Mouse (Mus musculus) hindbrain, postnatal 0 days (tissue): ENCODE data around the gene Zfp61. TPM values are rescaled to one million over a fixed set of nuclear protein-coding genes. Genes with fewer than 3 reads are reported as not detected.

Experiments
- ATAC-seq: fragments of 200-750 bp; cut with Nextera tagmentation; 2 replicates; pipeline ENCODE4 v1.8.0; 2017; ENCODE audit warnings: mild to moderate bottlenecking, moderate TSS enrichment, moderate library complexity
- DNase-seq: peaks from one replicate; pipeline ENCODE4 v3.0.0-alpha.2; 2015; ENCODE audit warnings: low spot score
- H3K27ac ChIP-seq: fragments of 300-500 bp; sonication (generic); 2 replicates; pipeline ENCODE4 v1.5.1; 2014; ENCODE audit warnings: mild to moderate bottlenecking
- H3K27me3 ChIP-seq: fragments of 300-500 bp; sonication (generic); 2 replicates; pipeline ENCODE4 v1.6.1; 2014; ENCODE audit warnings: low read length, mixed read lengths; ENCODE audit not compliant: insufficient read depth
- H3K36me3 ChIP-seq: fragments of 300-500 bp; sonication (generic); 2 replicates; pipeline ENCODE4 v1.6.1; 2014; ENCODE audit warnings: low read length, mixed read lengths; ENCODE audit not compliant: insufficient read depth
- H3K4me1 ChIP-seq: fragments of 300-500 bp; sonication (generic); 2 replicates; pipeline ENCODE4 v1.6.1; 2014; ENCODE audit warnings: antibody characterized with exemption, low read length, mixed read lengths; ENCODE audit not compliant: insufficient read depth
- H3K4me2 ChIP-seq: fragments of 300-500 bp; sonication (generic); 2 replicates; pipeline ENCODE4 v1.6.1; 2014; ENCODE audit warnings: low read depth, mild to moderate bottlenecking, low read length, moderate library complexity, mixed read lengths
- H3K4me3 ChIP-seq: fragments of 300-500 bp; sonication (generic); 2 replicates; pipeline ENCODE4 v1.5.1; 2014; ENCODE audit warnings: low read length
- H3K9ac ChIP-seq: fragments of 300-500 bp; sonication (generic); replicated peaks from 2 replicates; pipeline ENCODE4 v1.6.1; 2014; ENCODE audit warnings: mild to moderate bottlenecking, low read length, moderate library complexity, mixed read lengths
- H3K9me3 ChIP-seq: fragments of 300-500 bp; sonication (generic); 2 replicates; pipeline ENCODE4 v1.6.1; 2016; ENCODE audit warnings: low read length, mixed read lengths
- CTCF ChIP-seq: IDR thresholded peaks from 2 replicates; pipeline ENCODE4 v1.5.1; 2016; ENCODE audit warnings: antibody characterized with exemption, control low read depth, low read depth
- WGBS: fragments of 180-500 bp; shearing (Covaris S2); extraction: QIAGEN DNeasy Blood & Tissue Kit; methylation state at CpG from one replicate; pipeline ENCODE4 v1.1.7; 2014; 5-methylcytosine and 5-hydroxymethylcytosine counted together
- microRNA-seq, 2 experiments: library from miRNA; unstranded; fragments of <30 nt; microRNA quantifications; one replicate each; pipeline ENCODE4; 2016
- polyA plus RNA-seq: library from polyadenylated mRNA; unstranded; fragments of >200 nt; fragmentation: Nextera tagmentation; extraction: Ambion mirVana; gene quantifications from 2 replicates; pipeline ENCODE4 v1.2.1, GENCODE M21; 2015
- total RNA-seq: library from RNA; depleted of rRNA; stranded (reverse); fragments of >200 nt; gene quantifications from 2 replicates; pipeline ENCODE4 v1.2.3, GENCODE M21; 2014; rRNA removed

The Zfp61 gene
- total and polyA plus RNA-seq, 2 experiments from 2014 or later: 23.5 to 26.1 TPM

GRCm38 (mm10) chr7:24260000-24260312 lies 41.1 kb downstream of the Zfp61 start:
- no peaks in the 10 kb centered on the region for H3K27me3 ChIP-seq
- no peak for TF ChIP-seq CTCF
- peaks cover 23% of the 10 kb centered on the region; the same call in 1 of the 2 replicates for H3K36me3 ChIP-seq
- H3K9me3 ChIP-seq: no peaks in the 10 kb centered on the region
- H3K27ac ChIP-seq: no peak overlapping the region
- 90% methylated on average over 4 of the region's 4 CpGs for WGBS
- H3K9ac ChIP-seq: no peak overlapping the region
- DNase-seq: no peak
- peaks cover 5% of the 10 kb centered on the region; the same call in 1 of the 2 replicates for H3K4me1 ChIP-seq
- H3K4me3 ChIP-seq: no peak overlapping the region
- H3K4me2 ChIP-seq: no peak overlapping the region
- ATAC-seq: no peak

- Histone ChIP-seq H3K4me3 (no peak overlapping the region), H3K4me1 (peaks cover 6% of the 10 kb centered on the region; the same call in 1 of the 2 replicates), H3K9me3 (no peaks in the 10 kb centered on the region), H3K9ac (no peak overlapping the region), H3K27ac (no peak overlapping the region), H3K36me3 (peaks cover 23% of the 10 kb centered on the region; the same call in 1 of the 2 replicates), H3K27me3 (no peaks in the 10 kb centered on the region), H3K4me2 (no peak overlapping the region)
- no peak for ATAC-seq
- TF ChIP-seq CTCF: no peak
- 91% methylated on average over 13 of the region's 13 CpGs for WGBS
- DNase-seq: no peak
These were observed 41.6 kb downstream of the Zfp61 start for GRCm38 (mm10) chr7:24259306-24259999.

- peaks cover 10% of the 10 kb centered on the region; the same call in 1 of the 2 replicates for H3K4me1 ChIP-seq
- WGBS: 18% methylated on average over 21 of the region's 21 CpGs
- no peaks in the 10 kb centered on the region for H3K9me3 ChIP-seq
- TF ChIP-seq CTCF: no peak
- peak within 1 kb of the TSS; percentile 11; the same call in 1 of the 2 replicates for H3K27ac ChIP-seq
- peak within 1 kb of the TSS; percentile 59 for H3K9ac ChIP-seq
- peak within 1 kb of the TSS; percentile 57 for H3K4me3 ChIP-seq
- H3K4me2 ChIP-seq: peak within 1 kb of the TSS; percentile 69
- peak; percentile 91 for ATAC-seq
- peaks cover 4% of the 10 kb centered on the region; the same call in 1 of the 2 replicates for H3K36me3 ChIP-seq
- no peaks in the 10 kb centered on the region for H3K27me3 ChIP-seq
- peak; percentile 94 for DNase-seq
These were observed 46.2 kb downstream of the Zfp61 start, which contains the start of gene Zfp108 for GRCm38 (mm10) chr7:24254633-24255474. Gene Zfp108 (plus strand): TSS chr7:24254794.

GRCm38 (mm10) chr7:24253779-24254615 lies 47.0 kb downstream of the Zfp61 start:
- H3K9ac ChIP-seq: peak overlapping the region; percentile 59
- peak overlapping the region; percentile 69 for H3K4me2 ChIP-seq
- H3K4me3 ChIP-seq: peak overlapping the region; percentile 57
- no peak for DNase-seq
- peak; percentile 47 for ATAC-seq
- H3K27me3 ChIP-seq: no peaks in the 10 kb centered on the region
- no peak for TF ChIP-seq CTCF
- H3K27ac ChIP-seq: no peak overlapping the region
- peaks cover 10% of the 10 kb centered on the region; the same call in 1 of the 2 replicates for H3K4me1 ChIP-seq
- H3K36me3 ChIP-seq: no peaks in the 10 kb centered on the region
- WGBS: 59% methylated on average over 9 of the region's 9 CpGs
- H3K9me3 ChIP-seq: no peaks in the 10 kb centered on the region

Small RNAs within 50 kb of the gene (microRNA-seq; reads per million reads assigned to microRNA genes)
- gene Gm27592: 0 reads per million in 2 experiments

Other genes with a start within 250 kb of the Zfp61 start
- not detected in 2 replicates for gene Vmn1r183, start 248.0 kb downstream of the Zfp61 start, total RNA-seq
- not detected in 2 replicates for gene Vmn1r183, start 248.0 kb downstream of the Zfp61 start, polyA plus RNA-seq
- 23.7 and 29.1 TPM in 2 replicates for gene Zfp180, start 219.3 kb downstream of the Zfp61 start, total RNA-seq
- gene Zfp180, start 219.3 kb downstream of the Zfp61 start, polyA plus RNA-seq: 18.6 and 19.5 TPM in 2 replicates
- gene Zfp112, start 188.9 kb downstream of the Zfp61 start, total RNA-seq: 5.0 and 7.3 TPM in 2 replicates
- gene Zfp112, start 188.9 kb downstream of the Zfp61 start, polyA plus RNA-seq: 4.1 and 4.5 TPM in 2 replicates
- gene Zfp235, start 167.1 kb downstream of the Zfp61 start, total RNA-seq: 17.0 and 19.6 TPM in 2 replicates
- gene Zfp235, start 167.1 kb downstream of the Zfp61 start, polyA plus RNA-seq: 20.0 and 20.4 TPM in 2 replicates
- gene Zfp114, start 126.2 kb downstream of the Zfp61 start, total RNA-seq: 5.4 and 5.5 TPM in 2 replicates
- 2.5 and 3.0 TPM in 2 replicates for gene Zfp114, start 126.2 kb downstream of the Zfp61 start, polyA plus RNA-seq
- gene Zfp111, start 89.8 kb downstream of the Zfp61 start, total RNA-seq: 3.7 and 5.9 TPM in 2 replicates
- gene Zfp111, start 89.8 kb downstream of the Zfp61 start, polyA plus RNA-seq: 2.0 and 2.5 TPM in 2 replicates
- 4.4 and 8.5 TPM in 2 replicates for gene Zfp109, start 63.7 kb downstream of the Zfp61 start, total RNA-seq
- gene Zfp109, start 63.7 kb downstream of the Zfp61 start, polyA plus RNA-seq: 2.0 and 2.1 TPM in 2 replicates
- 7.5 and 9.1 TPM in 2 replicates for gene Zfp108, start 46.4 kb downstream of the Zfp61 start, total RNA-seq
- 3.0 and 3.7 TPM in 2 replicates for gene Zfp108, start 46.4 kb downstream of the Zfp61 start, polyA plus RNA-seq
- gene Zfp93, start 30.8 kb downstream of the Zfp61 start, total RNA-seq: 5.4 and 6.9 TPM in 2 replicates
- 2.2 and 3.1 TPM in 2 replicates for gene Zfp93, start 30.8 kb downstream of the Zfp61 start, polyA plus RNA-seq
- gene Zfp94, start 15.4 kb upstream of the Zfp61 start, total RNA-seq: 9.6 and 12.0 TPM in 2 replicates
- 17.3 and 21.6 TPM in 2 replicates for gene Zfp94, start 15.4 kb upstream of the Zfp61 start, polyA plus RNA-seq
- not detected in 2 replicates for gene Tescl, start 32.7 kb upstream of the Zfp61 start, total RNA-seq
- 0.46 TPM in 1 of 2 replicates, not detected in the other for gene Tescl, start 32.7 kb upstream of the Zfp61 start, polyA plus RNA-seq
- not detected in 2 replicates for gene Lypd5, start 48.0 kb upstream of the Zfp61 start, total RNA-seq
- gene Lypd5, start 48.0 kb upstream of the Zfp61 start, polyA plus RNA-seq: 0.13 TPM in 1 of 2 replicates, not detected in the other
- 1.1 and 3.9 TPM in 2 replicates for gene Kcnn4, start 69.0 kb upstream of the Zfp61 start, total RNA-seq
- 1.2 and 1.9 TPM in 2 replicates for gene Kcnn4, start 69.0 kb upstream of the Zfp61 start, polyA plus RNA-seq
- gene Smg9, start 98.4 kb upstream of the Zfp61 start, total RNA-seq: 34.5 and 52.3 TPM in 2 replicates
- 27.4 and 29.7 TPM in 2 replicates for gene Smg9, start 98.4 kb upstream of the Zfp61 start, polyA plus RNA-seq
- not detected in 2 replicates for gene Irgc1, start 151.1 kb upstream of the Zfp61 start, total RNA-seq
- gene Irgc1, start 151.1 kb upstream of the Zfp61 start, polyA plus RNA-seq: not detected in 2 replicates
- 3.0 and 4.8 TPM in 2 replicates for gene Plaur, start 161.3 kb upstream of the Zfp61 start, total RNA-seq
- gene Plaur, start 161.3 kb upstream of the Zfp61 start, polyA plus RNA-seq: 1.3 and 1.4 TPM in 2 replicates
- 423 and 447 TPM in 2 replicates for gene Cadm4, start 180.8 kb upstream of the Zfp61 start, total RNA-seq
- 97.9 and 101 TPM in 2 replicates for gene Cadm4, start 180.8 kb upstream of the Zfp61 start, polyA plus RNA-seq
- gene Zfp428, start 205.8 kb upstream of the Zfp61 start, total RNA-seq: 138 and 152 TPM in 2 replicates
- gene Zfp428, start 205.8 kb upstream of the Zfp61 start, polyA plus RNA-seq: 219 and 222 TPM in 2 replicates
- not detected in 2 replicates for gene AC161166.1, start 211.2 kb upstream of the Zfp61 start, total RNA-seq
- gene AC161166.1, start 211.2 kb upstream of the Zfp61 start, polyA plus RNA-seq: 0.19 and 0.55 TPM in 2 replicates
- 103 and 107 TPM in 2 replicates for gene Irgq, start 229.5 kb upstream of the Zfp61 start, total RNA-seq
- gene Irgq, start 229.5 kb upstream of the Zfp61 start, polyA plus RNA-seq: 16.9 and 20.0 TPM in 2 replicates
- not detected in 2 replicates for gene Pinlyp, start 244.9 kb upstream of the Zfp61 start, total RNA-seq
- not detected in 2 replicates for gene Pinlyp, start 244.9 kb upstream of the Zfp61 start, polyA plus RNA-seq
- 36.7 and 50.8 TPM in 2 replicates for gene Xrcc1, start 245.1 kb upstream of the Zfp61 start, total RNA-seq
- gene Xrcc1, start 245.1 kb upstream of the Zfp61 start, polyA plus RNA-seq: 44.0 and 45.1 TPM in 2 replicates